Mouse (Mus musculus) gastrocnemius, postnatal 25 days (tissue): ENCODE results near the gene Mastl. TPM values are rescaled to one million over a fixed set of nuclear protein-coding genes. Genes with fewer than 3 reads are reported as not detected.

ENCODE experiments used
- total RNA-seq, 2 experiments: library from RNA; stranded (reverse); gene quantifications; 1 replicate in 1 of 2; 2 replicates in 1 of 2; pipeline ENCODE4 v1.2.3; 2021

Mastl gene
- total RNA-seq, 2 experiments from 2014 or later: 0.23 to 0.48 TPM

Other genes with a start within 250 kb of the Mastl start
- gene Abi1, start 115.8 kb downstream of the Mastl start, total RNA-seq: 10 to 100 TPM; 15.2 to 16.0 TPM
- gene Acbd5, start 87.9 kb downstream of the Mastl start, total RNA-seq: 10 to 100 TPM; 24.9 to 26.3 TPM
- gene Yme1l1, start 345 bp upstream of the Mastl start, total RNA-seq: 10 to 100 TPM; 51.0 to 55.2 TPM
- not detected for gene 4931423N10Rik, start 51.5 kb upstream of the Mastl start, total RNA-seq
- not detected for gene Nxph2, start 165.2 kb upstream of the Mastl start, total RNA-seq